Mouse (Mus musculus): ENCODE measurements around the gene Hdac4.

- no peak for TF ChIP-seq CTCF (IDR thresholded peaks at IDR 0.05; ENCODE audit: insufficient read depth, low read length)
- no peak for TF ChIP-seq POLR2A (IDR thresholded peaks at IDR 0.05; ENCODE audit: borderline replicate concordance, extremely low read depth, low read depth, low read length)
Observed at GRCm38 (mm10) chr1:92215131-92215638, 19.7 kb upstream of the Hdac4 start.
